Mouse (Mus musculus) liver, embryonic 15.5 days (tissue): ENCODE results near the gene Syngr4. TPM values are rescaled to one million over a fixed set of nuclear protein-coding genes. Genes with fewer than 3 reads are reported as not detected.
"Not testable (repeated sequence)": the region's sequence is repeated elsewhere in the genome, so short reads cannot be mapped to it uniquely, and the experiment has no call there.

Experiments
- ATAC-seq: fragments of 200-750 bp; cut with Nextera tagmentation; 2 replicates; pipeline ENCODE4 v1.8.0; 2017; ENCODE audit warnings: moderate number of reproducible peaks, mild to moderate bottlenecking, moderate library complexity; ENCODE audit not compliant: insufficient read depth
- H3K27ac ChIP-seq: fragments of 300-500 bp; sonication (generic); replicated peaks from 2 replicates; pipeline ENCODE4 v1.5.1; 2015; ENCODE audit warnings: mild to moderate bottlenecking, inconsistent platforms
- H3K27me3 ChIP-seq: fragments of 300-500 bp; sonication (generic); 2 replicates; pipeline ENCODE4 v1.6.1; 2015; ENCODE audit warnings: mild to moderate bottlenecking, inconsistent platforms
- H3K36me3 ChIP-seq: fragments of 300-500 bp; sonication (generic); replicated peaks from 2 replicates; pipeline ENCODE4 v1.6.1; 2015; ENCODE audit warnings: moderate library complexity, mild to moderate bottlenecking, inconsistent platforms
- H3K4me1 ChIP-seq: fragments of 300-500 bp; sonication (generic); replicated peaks from 2 replicates; pipeline ENCODE4 v1.6.1; 2015; ENCODE audit warnings: inconsistent platforms
- H3K4me2 ChIP-seq: fragments of 300-500 bp; sonication (generic); 2 replicates; pipeline ENCODE4 v1.6.1; 2015; ENCODE audit warnings: moderate library complexity, mild to moderate bottlenecking, inconsistent platforms
- H3K4me3 ChIP-seq: fragments of 300-500 bp; sonication (generic); replicated peaks from 2 replicates; pipeline ENCODE4 v1.5.1; 2015; ENCODE audit warnings: mild to moderate bottlenecking, inconsistent platforms
- H3K9ac ChIP-seq: fragments of 300-500 bp; sonication (generic); 2 replicates; pipeline ENCODE4 v1.6.1; 2015; ENCODE audit warnings: moderate library complexity, mild to moderate bottlenecking, inconsistent platforms
- H3K9me3 ChIP-seq: fragments of 300-500 bp; sonication (generic); replicated peaks from 2 replicates; pipeline ENCODE4 v1.6.1; 2016; ENCODE audit warnings: inconsistent platforms
- WGBS: fragments of 180-500 bp; shearing (Covaris S2); methylation state at CpG from one replicate; pipeline ENCODE4 v1.1.7; 2015; ENCODE audit warnings: mixed read lengths; ENCODE audit not compliant: insufficient replicate concordance; 5-methylcytosine and 5-hydroxymethylcytosine counted together
- polyA plus RNA-seq: library from polyadenylated mRNA; unstranded; fragments of >200 nt; fragmentation: Nextera tagmentation; extraction: Ambion mirVana; gene quantifications from 2 replicates; pipeline ENCODE4 v1.2.1, GENCODE M21; 2015

The Syngr4 gene
- polyA plus RNA-seq = 0.94 and 1.3 TPM in 2 replicates

- Histone ChIP-seq H3K27me3 (no peaks in the 10 kb centered on the region; the same call in 1 of the 2 replicates), H3K4me2 (peak within 1 kb of the TSS; percentile 88), H3K36me3 (no peaks in the 10 kb centered on the region), H3K9ac (peak within 1 kb of the TSS; percentile 56), H3K4me3 (peak within 1 kb of the TSS; percentile 62), H3K4me1 (peaks cover 32% of the 10 kb centered on the region), H3K27ac (peak within 1 kb of the TSS; percentile 81), H3K9me3 (no peaks in the 10 kb centered on the region)
- under 1% methylated on average over 40 of the region's 40 CpGs for WGBS
- ATAC-seq = peak; percentile 79
Measured at GRCm38 (mm10) chr7:45896517-45897257, at the start of gene Syngr4, which contains the start of gene Tmem143. TSS of gene Syngr4 (minus strand) at chr7:45896714. TSS of gene Tmem143 (plus strand) at chr7:45896941.

GRCm38 (mm10) chr7:45943280-45943679 is 46.8 kb upstream of the Syngr4 start:
- not testable (repeated sequence) for H3K27me3 ChIP-seq, H3K36me3 ChIP-seq, H3K4me2 ChIP-seq, H3K27ac ChIP-seq, H3K4me3 ChIP-seq, H3K4me1 ChIP-seq, H3K9ac ChIP-seq, ATAC-seq, H3K9me3 ChIP-seq
- 71% methylated on average over 1 of the region's 1 CpGs for WGBS

- ATAC-seq = no peak
- Histone ChIP-seq H3K36me3 (no peaks in the 10 kb centered on the region), H3K27ac (no peak overlapping the region), H3K4me1 (no peaks in the 10 kb centered on the region), H3K4me2 (no peak overlapping the region), H3K27me3 (no peaks in the 10 kb centered on the region), H3K4me3 (no peak overlapping the region), H3K9me3 (no peaks in the 10 kb centered on the region), H3K9ac (no peak overlapping the region)
- WGBS = 60% methylated on average over 9 of the region's 9 CpGs
Measured at GRCm38 (mm10) chr7:45941986-45942385, 45.5 kb upstream of the Syngr4 start.

- Histone ChIP-seq H3K9ac (no peak overlapping the region), H3K4me3 (no peak overlapping the region), H3K27ac (no peak overlapping the region), H3K4me1 (no peaks in the 10 kb centered on the region), H3K27me3 (no peaks in the 10 kb centered on the region), H3K36me3 (no peaks in the 10 kb centered on the region), H3K9me3 (no peaks in the 10 kb centered on the region), H3K4me2 (no peak overlapping the region)
- 33% methylated on average over 2 of the region's 2 CpGs for WGBS
- ATAC-seq = no peak
Measured at GRCm38 (mm10) chr7:45939836-45940235, 43.3 kb upstream of the Syngr4 start.

GRCm38 (mm10) chr7:45935114-45935513 is 38.6 kb upstream of the Syngr4 start:
- no peaks in the 10 kb centered on the region for H3K4me1 ChIP-seq
- 15% methylated on average over 7 of the region's 7 CpGs for WGBS
- H3K4me3 ChIP-seq = no peak overlapping the region
- H3K27me3 ChIP-seq = no peaks in the 10 kb centered on the region
- no peaks in the 10 kb centered on the region for H3K36me3 ChIP-seq
- no peak overlapping the region for H3K4me2 ChIP-seq
- no peak overlapping the region for H3K27ac ChIP-seq
- H3K9me3 ChIP-seq = no peaks in the 10 kb centered on the region
- H3K9ac ChIP-seq = no peak overlapping the region
- peak; percentile 40; the same call in 1 of the 2 replicates for ATAC-seq

- H3K27ac ChIP-seq, ATAC-seq, H3K9me3 ChIP-seq, H3K9ac ChIP-seq, H3K27me3 ChIP-seq, H3K4me2 ChIP-seq, H3K4me3 ChIP-seq, H3K36me3 ChIP-seq, H3K4me1 ChIP-seq: not testable (repeated sequence)
- WGBS = 74% methylated on average over 12 of the region's 12 CpGs
Measured at GRCm38 (mm10) chr7:45933766-45934165, 37.3 kb upstream of the Syngr4 start.

GRCm38 (mm10) chr7:45929688-45930087 is 33.2 kb upstream of the Syngr4 start:
- Histone ChIP-seq H3K36me3 (no peaks in the 10 kb centered on the region), H3K9me3 (no peaks in the 10 kb centered on the region), H3K27ac (no peak overlapping the region), H3K9ac (no peak overlapping the region), H3K4me2 (no peak overlapping the region), H3K4me1 (peaks cover 2% of the 10 kb centered on the region), H3K4me3 (no peak overlapping the region), H3K27me3 (no peaks in the 10 kb centered on the region; the same call in 1 of the 2 replicates)
- no peak for ATAC-seq
- 82% methylated on average over 1 of the region's 1 CpGs for WGBS

- ATAC-seq = no peak
- H3K4me3 ChIP-seq = no peak overlapping the region
- 51% methylated on average over 20 of the region's 23 CpGs for WGBS
- H3K4me2 ChIP-seq = no peak overlapping the region
- no peaks in the 10 kb centered on the region for H3K36me3 ChIP-seq
- H3K27ac ChIP-seq = no peak overlapping the region
- peaks cover 11% of the 10 kb centered on the region for H3K4me1 ChIP-seq
- no peak overlapping the region for H3K9ac ChIP-seq
- H3K27me3 ChIP-seq = no peaks in the 10 kb centered on the region; the same call in 1 of the 2 replicates
- no peaks in the 10 kb centered on the region for H3K9me3 ChIP-seq
Measured at GRCm38 (mm10) chr7:45928626-45929295, 32.2 kb upstream of the Syngr4 start.

DNA sequence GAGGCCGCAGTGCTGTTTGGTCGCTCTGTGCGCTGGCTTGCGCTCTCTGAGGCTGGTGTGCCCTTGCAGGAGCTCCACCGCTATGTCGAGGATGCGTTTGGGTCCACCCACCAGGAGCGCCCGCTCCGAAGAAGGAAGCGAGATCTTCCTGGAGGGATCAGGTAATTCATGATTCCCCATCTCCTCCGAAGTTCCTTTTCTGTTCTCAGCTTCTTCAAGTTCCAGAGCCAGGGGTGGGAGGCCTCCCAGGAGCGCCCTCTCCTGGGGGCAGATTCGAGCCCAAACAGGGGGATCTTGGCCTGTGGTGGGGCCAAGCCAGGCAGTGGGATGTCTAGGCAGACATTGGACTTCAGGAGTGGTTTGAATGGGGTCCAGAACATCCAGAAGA is 27.9 kb upstream of the Syngr4 start:
- Histone ChIP-seq H3K36me3 (no peaks in the 10 kb centered on the region), H3K27ac (peak overlapping the region; percentile 87), H3K27me3 (no peaks in the 10 kb centered on the region; the same call in 1 of the 2 replicates), H3K4me1 (peaks cover 54% of the 10 kb centered on the region), H3K9ac (peak overlapping the region; percentile 28; the same call in 1 of the 2 replicates), H3K4me3 (peak overlapping the region; percentile 60), H3K9me3 (no peaks in the 10 kb centered on the region), H3K4me2 (peak overlapping the region; percentile 72)
- no peak for ATAC-seq
- 8% methylated on average over 14 of the region's 14 CpGs for WGBS

DNA sequence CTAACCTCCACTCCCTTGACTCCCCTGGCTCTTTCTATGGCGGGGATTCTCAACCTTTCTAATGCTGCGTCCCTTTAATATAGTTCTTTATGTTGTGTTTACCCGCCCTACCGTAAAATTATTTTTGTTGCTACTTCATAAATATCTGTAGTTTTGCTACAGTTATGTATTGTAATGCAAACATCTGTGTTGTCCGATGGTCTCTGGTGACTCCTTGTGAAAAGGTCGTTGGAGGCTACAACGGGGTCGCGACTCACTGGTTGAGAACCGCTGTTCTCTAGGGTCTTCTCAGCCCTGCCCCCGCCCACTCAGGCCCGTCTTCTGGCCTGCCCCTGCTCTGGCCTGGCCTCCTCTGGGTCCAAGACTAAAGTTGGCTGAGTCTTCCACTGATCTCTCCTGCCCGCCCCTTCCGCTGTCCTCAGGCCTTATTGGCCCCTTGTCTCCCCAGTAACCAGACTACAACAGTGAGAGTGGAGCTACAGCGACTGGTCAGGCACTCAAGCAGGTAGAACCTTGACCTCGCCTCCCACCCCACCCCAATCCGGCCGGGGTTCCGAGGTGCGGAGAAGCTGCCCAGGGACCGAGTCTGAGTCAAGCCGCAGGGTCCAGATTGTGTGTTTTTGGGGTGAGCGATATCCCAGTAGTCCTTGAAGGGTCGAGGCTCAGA is 27.4 kb upstream of the Syngr4 start, which contains the start of gene Ccdc114:
Gene Ccdc114, plus strand, starts transcription at position 311 of the 667 bp plus-strand sequence.
- Histone ChIP-seq H3K4me2 (peak within 1 kb of the TSS; percentile 72), H3K4me3 (peak within 1 kb of the TSS; percentile 60), H3K27me3 (no peaks in the 10 kb centered on the region; the same call in 1 of the 2 replicates), H3K36me3 (0 out of 2 replicates have a peak, but pooled peaks cover 4% of the 10 kb centered on the region), H3K4me1 (peaks cover 59% of the 10 kb centered on the region), H3K27ac (peak within 1 kb of the TSS; percentile 87), H3K9me3 (no peaks in the 10 kb centered on the region), H3K9ac (peak within 1 kb of the TSS; percentile 28)
- 2% methylated on average over 24 of the region's 24 CpGs for WGBS
- ATAC-seq = peak; percentile 62
